Mouse (Mus musculus) layer of hippocampus, adult 18-20 months (tissue): ENCODE measurements around the gene Plagl1. TPM values are rescaled to one million over a fixed set of nuclear protein-coding genes. Genes with fewer than 3 reads are reported as not detected.

Experiments
- DNase-seq, 2 experiments: peaks; one replicate each; pipeline ENCODE4 v3.0.0; 2022; ENCODE audit warnings: low spot score in 2 of 2
- total RNA-seq, 2 experiments: library from RNA; stranded (reverse); gene quantifications; 2 replicates each; pipeline ENCODE4 v1.2.3; 2021

Plagl1 gene
- total RNA-seq, 2 experiments from 2014 or later: 26.3 to 28.2 TPM

DNA sequence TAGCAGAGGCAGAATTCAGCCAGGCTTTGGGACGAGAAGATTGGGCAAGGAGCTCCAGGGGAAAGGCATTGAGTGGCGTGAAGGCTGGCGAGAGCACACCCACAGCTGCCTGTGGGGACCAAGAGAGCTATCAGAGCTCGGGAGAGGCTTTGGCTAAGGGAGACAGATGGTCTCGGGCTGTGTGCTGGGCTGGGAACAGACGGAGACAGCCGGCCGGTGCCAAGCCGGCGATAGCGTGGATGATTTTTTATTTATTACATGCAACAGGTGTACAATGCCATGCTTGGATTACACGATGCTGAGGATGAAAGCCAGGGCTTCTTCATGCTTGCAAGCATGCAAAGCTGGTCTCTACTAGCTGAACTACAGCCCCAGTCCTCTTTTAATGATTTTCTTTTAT is 22.2 kb downstream of the Plagl1 start:
- peak; percentile 18 to 50 for DNase-seq

GRCm38 (mm10) chr10:13090596-13091424 is 30.5 kb downstream of the Plagl1 start:
- DNase-seq: peak; percentile 66 to 70

DNA sequence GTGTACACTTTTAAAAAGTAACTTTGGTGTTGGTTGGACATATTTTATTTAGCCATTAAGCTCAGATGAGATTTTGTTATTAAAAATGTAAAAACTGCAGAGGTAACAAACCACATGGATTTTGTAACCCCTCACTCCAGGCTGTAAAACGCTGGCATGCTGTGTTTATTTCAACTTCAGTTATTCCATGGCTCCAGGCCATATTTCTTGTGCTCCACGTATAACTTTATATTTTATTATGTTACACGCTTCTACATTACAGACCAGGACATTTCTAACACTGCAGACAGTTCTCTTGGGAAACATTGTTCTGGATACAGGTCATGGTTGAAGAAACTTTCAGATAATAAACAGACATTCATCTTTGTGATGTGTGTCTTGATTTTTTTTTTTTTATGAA is 32.7 kb downstream of the Plagl1 start:
- DNase-seq: no peak

GRCm38 (mm10) chr10:13098895-13099294 is 38.6 kb downstream of the Plagl1 start:
- DNase-seq: no peak

DNA sequence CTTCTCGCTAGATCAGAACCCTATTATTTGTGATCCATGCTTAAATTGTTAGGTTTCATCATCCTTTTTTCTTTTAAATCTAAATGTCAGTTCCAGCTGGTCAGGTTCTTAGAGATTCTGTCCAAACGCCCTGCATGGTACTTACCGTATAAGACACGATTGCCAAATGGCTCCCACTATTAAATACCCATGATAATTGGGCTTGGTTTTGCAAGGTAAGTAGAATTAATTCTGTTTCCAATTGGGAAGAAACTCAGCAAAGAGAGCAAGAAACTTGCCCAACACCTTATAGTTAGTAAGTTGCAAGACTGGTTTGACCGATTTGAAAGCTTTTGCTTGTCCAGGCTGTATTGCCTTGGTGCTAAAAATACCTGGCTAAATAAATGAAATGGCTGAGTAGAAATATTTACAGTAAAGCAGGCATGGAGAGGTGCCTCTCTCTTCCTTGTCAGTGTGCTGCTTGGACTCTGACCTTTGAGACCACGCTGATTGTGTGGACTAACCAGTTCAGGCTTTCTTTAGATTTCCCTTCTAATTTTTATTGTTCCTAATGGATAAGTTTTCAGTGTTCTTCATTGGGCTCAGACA is 39.9 kb downstream of the Plagl1 start:
- DNase-seq: no peak

DNA sequence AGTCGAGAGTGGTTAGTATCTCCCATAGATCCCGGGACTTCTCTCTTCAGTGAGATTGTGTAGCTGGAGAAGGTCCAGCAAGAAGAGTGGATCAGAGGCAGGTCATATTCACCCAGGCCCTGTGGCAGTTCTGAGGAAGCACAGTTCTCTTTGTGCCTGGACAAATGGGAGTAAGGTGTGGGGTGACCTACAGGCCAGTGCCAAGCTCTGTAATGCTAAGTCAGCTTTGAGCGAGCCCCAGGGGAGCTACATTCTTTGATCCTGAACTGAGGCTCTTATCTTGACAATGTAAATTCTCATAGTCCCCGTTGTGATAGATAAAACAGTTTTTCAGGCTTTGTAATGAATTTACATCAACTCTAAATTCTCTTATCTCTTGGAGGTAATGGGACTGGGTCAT is 42.1 kb downstream of the Plagl1 start:
- no peak for DNase-seq

- DNase-seq: no peak
Observed at GRCm38 (mm10) chr10:13103838-13104237, 43.5 kb downstream of the Plagl1 start.

- DNase-seq: no peak
Observed at GRCm38 (mm10) chr10:13106909-13107624, 46.8 kb downstream of the Plagl1 start.

DNA sequence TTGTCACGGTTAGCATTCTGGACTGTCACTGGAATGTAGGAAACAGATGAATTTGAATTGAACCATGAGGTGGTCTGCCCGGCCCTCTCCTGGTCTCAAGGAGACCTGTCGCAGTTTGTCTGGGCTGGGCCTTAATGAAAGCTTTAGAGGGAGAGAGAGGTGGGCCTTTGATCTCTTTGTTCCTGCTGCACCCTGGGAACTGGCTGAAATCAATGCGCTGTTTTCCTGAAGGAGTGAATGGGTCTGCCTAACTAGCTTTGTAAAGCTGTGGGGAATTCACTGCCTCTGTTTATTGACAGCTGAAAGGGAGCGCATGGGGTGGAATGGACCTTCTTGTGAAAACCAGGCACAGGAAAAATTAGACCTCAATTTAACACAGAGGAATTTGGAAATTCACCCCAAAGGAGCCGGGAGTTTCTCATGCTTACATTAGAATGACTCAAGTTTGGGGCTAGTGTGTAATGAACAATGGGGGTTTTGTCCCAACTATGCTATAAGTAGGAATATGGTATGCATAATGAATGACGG is 47.8 kb downstream of the Plagl1 start:
- no peak for DNase-seq

DNA sequence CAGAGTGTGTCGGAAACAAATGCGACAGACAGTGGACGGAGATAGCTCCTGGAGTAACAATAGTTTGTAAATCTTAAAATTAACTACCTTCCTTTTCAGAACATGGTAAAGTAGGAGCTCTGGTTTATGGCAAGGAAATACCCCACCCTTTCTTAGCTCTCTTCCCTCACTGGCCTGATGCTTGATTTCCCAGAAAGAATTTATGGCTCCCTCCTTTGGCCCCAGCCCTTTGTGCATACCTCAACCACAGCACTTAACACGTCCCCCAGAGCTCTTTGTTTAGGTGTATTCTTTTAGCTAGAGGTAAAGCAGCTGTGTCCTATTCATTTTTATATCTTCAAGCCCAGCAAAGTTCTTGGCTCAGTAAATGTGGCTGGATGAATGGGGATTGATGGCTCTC is 48.5 kb downstream of the Plagl1 start:
- no peak for DNase-seq

GRCm38 (mm10) chr10:13109781-13110180 is 49.5 kb downstream of the Plagl1 start:
- no peak for DNase-seq

- DNase-seq: no peak
Observed at GRCm38 (mm10) chr10:13112849-13113248, 52.5 kb downstream of the Plagl1 start.

- no peak for DNase-seq
Observed at GRCm38 (mm10) chr10:13113641-13114040, 53.3 kb downstream of the Plagl1 start.

DNA sequence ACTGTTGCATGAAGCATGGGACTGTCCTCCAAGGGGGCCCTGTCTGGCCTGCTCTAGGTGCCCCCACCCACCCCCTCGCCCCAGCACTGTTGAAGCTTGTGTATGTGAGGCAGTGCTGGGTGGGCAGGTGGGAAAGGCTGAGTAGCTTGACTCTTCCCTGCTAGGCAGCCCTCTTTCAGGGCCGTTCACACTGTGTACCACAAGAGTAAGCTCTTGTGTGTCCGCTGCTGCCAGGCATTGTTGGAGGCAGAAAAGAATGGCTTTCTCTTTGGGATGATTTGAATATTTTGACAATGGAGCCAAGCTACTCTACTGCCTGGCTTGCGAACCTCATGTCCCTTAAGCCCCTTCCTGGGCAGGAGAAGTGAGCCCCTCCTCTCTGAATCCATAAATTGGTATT is 54.7 kb downstream of the Plagl1 start:
- no peak for DNase-seq

DNA sequence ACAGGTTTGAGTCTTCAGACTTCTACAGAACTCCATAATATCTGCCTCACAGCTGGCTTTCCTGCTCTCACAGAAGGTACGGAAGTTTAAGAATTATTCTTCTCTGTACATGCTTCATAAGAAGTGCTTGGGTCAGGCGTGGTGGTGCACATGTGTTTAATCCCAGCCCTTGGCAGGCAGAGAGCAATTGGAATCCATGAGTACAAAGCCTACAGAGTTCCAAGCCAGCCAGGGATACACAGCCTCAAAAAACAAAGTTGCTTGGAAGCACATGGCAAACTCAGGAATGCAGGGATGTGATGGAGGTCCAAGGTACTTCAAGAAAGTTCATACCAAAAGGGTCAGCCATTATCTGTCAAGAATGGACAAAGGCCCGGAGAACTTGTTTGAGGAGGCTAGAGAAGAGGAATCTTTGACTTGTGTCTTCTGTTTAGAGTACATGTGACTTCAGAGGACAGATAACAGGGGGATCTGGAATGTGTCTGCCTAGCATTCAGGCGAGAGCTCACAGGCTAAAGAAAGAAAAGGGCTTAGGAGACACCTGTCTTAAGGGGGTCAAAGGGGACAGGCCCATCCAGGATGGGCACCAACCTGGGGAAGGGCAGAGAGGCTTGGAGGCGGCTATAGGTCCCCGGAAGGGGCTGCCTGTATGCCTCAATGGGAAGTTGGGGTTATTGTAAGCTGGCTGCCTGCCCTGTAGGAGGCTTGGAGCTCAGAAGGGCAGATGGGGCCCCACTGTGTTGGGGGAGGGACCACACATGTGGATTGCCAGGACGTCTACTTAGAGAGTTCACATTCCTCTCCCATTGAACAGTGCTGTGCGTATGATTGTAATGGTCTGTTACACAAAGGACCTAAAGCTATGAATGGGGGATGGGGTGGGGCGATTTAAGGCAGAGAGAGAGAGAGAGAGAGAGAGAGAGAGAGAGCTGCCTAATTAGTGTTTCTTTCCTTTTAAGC is 56.7 kb downstream of the Plagl1 start:
- DNase-seq: no peak

DNA sequence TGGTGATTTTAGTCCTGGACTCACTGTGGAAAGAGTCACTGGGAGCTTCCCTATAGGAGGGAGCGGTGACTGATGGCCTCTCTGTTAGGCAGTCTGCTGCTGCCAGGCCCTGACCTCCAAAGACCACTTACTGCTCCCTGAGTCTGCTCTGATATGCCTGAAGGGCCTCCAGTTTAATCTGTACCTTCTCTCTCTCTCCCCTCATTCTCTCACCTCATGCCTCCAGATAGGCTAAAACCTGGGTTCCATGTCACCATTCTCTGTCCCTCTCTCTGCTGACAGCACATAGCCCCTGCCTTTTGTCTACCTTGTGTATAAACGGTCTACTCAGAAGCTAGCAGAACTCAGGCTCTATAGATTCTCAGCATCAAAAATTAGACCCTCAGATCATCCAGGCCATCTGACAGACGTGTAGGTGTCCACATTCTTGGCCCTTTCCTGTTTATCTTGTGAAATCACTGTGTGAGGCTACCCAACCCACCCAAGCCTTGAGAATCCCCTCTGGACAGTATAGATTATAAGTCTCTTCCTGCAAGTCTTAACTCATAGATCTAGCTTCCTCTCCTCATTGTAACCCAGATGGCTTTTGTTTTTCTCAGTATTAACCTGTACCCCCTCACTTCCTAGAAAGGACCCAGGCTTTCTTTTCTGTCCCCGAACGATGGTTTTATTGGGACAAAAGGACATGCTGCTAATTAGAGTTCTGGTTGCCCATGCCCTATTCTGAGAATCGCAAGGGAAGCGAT is 57.9 kb downstream of the Plagl1 start:
- DNase-seq: no peak

- no peak for DNase-seq
Observed at GRCm38 (mm10) chr10:13118770-13119102, 58.4 kb downstream of the Plagl1 start.

DNA sequence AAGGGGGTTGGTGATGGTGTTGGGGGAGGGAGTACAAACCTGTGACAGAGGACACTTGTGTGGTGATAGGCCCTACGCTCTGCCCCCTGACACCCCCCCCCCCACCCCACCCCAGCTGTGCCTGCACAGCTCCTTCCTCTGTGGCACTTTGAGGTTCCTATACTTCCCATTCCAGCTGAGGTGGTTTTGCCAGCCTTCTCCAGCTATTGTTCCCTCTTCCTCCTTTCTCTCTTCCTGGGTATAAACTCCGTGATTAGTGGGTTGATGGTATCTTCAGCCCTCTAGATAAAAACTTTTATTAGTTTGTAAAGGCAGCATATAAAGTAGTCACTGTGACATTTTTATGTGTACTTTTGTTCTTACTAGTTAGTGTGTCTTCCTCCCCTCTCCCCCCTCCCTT is 59.0 kb downstream of the Plagl1 start:
- no peak for DNase-seq

GRCm38 (mm10) chr10:13125811-13126210 is 65.5 kb downstream of the Plagl1 start:
- no peak for DNase-seq

DNA sequence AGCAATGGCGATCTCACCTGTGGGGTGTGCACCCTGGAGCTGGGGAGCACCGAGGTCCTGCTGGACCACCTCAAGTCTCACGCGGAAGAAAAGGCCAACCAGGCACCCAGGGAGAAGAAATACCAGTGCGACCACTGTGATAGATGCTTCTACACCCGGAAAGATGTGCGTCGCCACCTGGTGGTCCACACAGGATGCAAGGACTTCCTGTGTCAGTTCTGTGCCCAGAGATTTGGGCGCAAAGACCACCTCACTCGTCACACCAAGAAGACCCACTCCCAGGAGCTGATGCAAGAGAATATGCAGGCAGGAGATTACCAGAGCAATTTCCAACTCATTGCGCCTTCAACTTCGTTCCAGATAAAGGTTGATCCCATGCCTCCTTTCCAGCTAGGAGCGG is 67.0 kb downstream of the Plagl1 start:
- no peak for DNase-seq
